13 mouse cellular contexts compared by ENCODE assay signal in the genomic region with DNA sequence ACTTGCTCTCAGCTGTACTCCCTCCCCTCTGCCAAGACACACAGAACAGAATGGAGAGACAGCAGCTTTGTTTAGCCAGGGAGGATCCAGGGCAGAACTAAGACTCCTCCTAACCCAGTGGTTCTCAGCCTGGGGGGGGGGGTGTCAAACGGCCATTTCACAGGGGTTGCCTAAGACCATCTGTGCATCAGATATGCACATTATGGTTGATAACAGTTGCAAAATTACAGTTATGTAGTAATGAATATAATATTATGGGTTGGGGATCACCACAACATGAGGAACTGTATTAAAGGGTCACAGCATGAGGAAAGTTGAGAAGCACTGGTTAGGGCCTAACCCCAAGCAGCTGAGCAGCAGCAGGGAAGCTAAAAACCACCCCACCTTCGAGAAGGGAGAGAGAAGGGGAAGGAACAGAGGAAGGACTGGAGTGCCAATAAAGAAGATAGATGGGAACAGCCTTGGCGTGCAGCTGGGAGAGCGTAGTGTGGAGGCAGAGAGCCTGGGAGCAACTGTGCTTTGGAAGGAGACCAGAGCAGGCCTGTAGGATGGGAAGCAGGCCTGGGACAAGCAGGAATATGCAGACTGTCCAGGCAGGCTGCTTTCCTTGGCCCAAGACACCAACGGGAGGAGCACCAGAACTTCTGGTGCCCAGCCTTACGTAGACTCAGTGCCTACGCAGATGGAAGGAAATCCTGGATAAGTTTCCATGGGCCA. TPM values are rescaled to one million over a fixed set of nuclear protein-coding genes. Genes with fewer than 3 reads are reported as not detected.
DNase-seq lines count a peak whose midpoint lies in the region; ATAC-seq and TF ChIP-seq lines count a peak whose summit lies in the region.
"Had no signal": no experiment of that assay in that cellular context is flagged by ENCODE, and none has a peak within 500 bp of the region (broad histone marks: within the 10 kb centered on the region; RNA-seq: fewer than 3 reads in every experiment).

No protein-coding gene starts in this region.

- no peak overlapping the region for H3K4me3 ChIP-seq in liver, embryonic 13.5 days (replicated peaks)
- no peak overlapping the region for H3K4me3 ChIP-seq in liver, embryonic 12.5 days
- no peak overlapping the region for H3K4me3 ChIP-seq in gastrocnemius, adult 2 months
- no peak overlapping the region for H3K4me3 ChIP-seq in liver, embryonic 16.5 days (ENCODE audit: low read depth, low read length)
- no peak overlapping the region for H3K4me3 ChIP-seq in midbrain, embryonic 13.5 days (replicated peaks)
- H3K4me3 ChIP-seq: forebrain, embryonic 15.5 days had no signal

- H3K4me2 ChIP-seq in liver, embryonic 13.5 days, result no peak overlapping the region
- no peak overlapping the region for H3K4me2 ChIP-seq in liver, embryonic 12.5 days
- H3K4me2 ChIP-seq in liver, embryonic 16.5 days (ENCODE audit: low read depth, low read length), result no peak overlapping the region
- no peak overlapping the region for H3K4me2 ChIP-seq in midbrain, embryonic 13.5 days (replicated peaks)
- H3K4me2 ChIP-seq: forebrain, embryonic 15.5 days had no signal

- no peaks in the 10 kb centered on the region for H3K9me3 ChIP-seq in liver, embryonic 13.5 days (replicated peaks)
- no peaks in the 10 kb centered on the region for H3K9me3 ChIP-seq in liver, embryonic 12.5 days (replicated peaks)
- H3K9me3 ChIP-seq in liver, embryonic 16.5 days (replicated peaks; ENCODE audit: control insufficient read depth, low read length), result no peaks in the 10 kb centered on the region
- no peaks in the 10 kb centered on the region for H3K9me3 ChIP-seq in midbrain, embryonic 13.5 days
- H3K9me3 ChIP-seq: forebrain, embryonic 15.5 days had no signal

- intact Hi-C loops in gastrocnemius, adult 2 months (cut with DNase I), result loop anchor here (10.0 kb wide), 1 partner anchor 645 kb away; no protein-coding TSS in a partner anchor

- peak; percentile 28 for DNase-seq in gastrocnemius, adult 18-20 months (ENCODE audit: low spot score)
- DNase-seq in gastrocnemius, adult 8-10 months (ENCODE audit: low spot score in 2 of 2), result no peak
- DNase-seq in liver, embryonic 13.5 days, result no peak
- peak; percentile 34 for DNase-seq in gastrocnemius, adult 2 months
- DNase-seq in kidney, adult 18-20 months, result no peak
- DNase-seq: adrenal gland, adult 2 months had no signal

- peak overlapping the region; percentile 63; the same call in 1 of the 2 replicates for H3K27ac ChIP-seq in liver, embryonic 13.5 days
- H3K27ac ChIP-seq in liver, embryonic 12.5 days, result no peak overlapping the region
- H3K27ac ChIP-seq in gastrocnemius, adult 2 months, result no peak overlapping the region
- peak overlapping the region; percentile 68 for H3K27ac ChIP-seq in liver, embryonic 16.5 days (ENCODE audit: low read length)
- H3K27ac ChIP-seq in midbrain, embryonic 13.5 days, result no peak overlapping the region
- H3K27ac ChIP-seq: forebrain, embryonic 15.5 days had no signal

- peaks cover 25% of the 10 kb centered on the region for H3K4me1 ChIP-seq in liver, embryonic 13.5 days (replicated peaks)
- H3K4me1 ChIP-seq in liver, embryonic 12.5 days, result 0 out of 2 replicates have a peak, but pooled peaks cover 12% of the 10 kb centered on the region
- H3K4me1 ChIP-seq in liver, embryonic 16.5 days (ENCODE audit: control insufficient read depth, low read depth, low read length), result peaks cover 8% of the 10 kb centered on the region
- H3K4me1 ChIP-seq in midbrain, embryonic 13.5 days (replicated peaks), result no peaks in the 10 kb centered on the region
- H3K4me1 ChIP-seq: forebrain, embryonic 15.5 days had no signal

- ATAC-seq in liver, embryonic 13.5 days (ENCODE audit: low read depth), result no peak
- ATAC-seq in liver, embryonic 12.5 days, result no peak
- ATAC-seq in liver, embryonic 16.5 days (ENCODE audit: low read depth), result no peak
- no peak for ATAC-seq in midbrain, embryonic 13.5 days
- ATAC-seq: forebrain, embryonic 15.5 days; lung, postnatal 0 days had no signal

- no peaks in the 10 kb centered on the region for H3K27me3 ChIP-seq in liver, embryonic 13.5 days
- no peaks in the 10 kb centered on the region for H3K27me3 ChIP-seq in liver, embryonic 12.5 days (replicated peaks)
- H3K27me3 ChIP-seq in liver, embryonic 16.5 days (ENCODE audit: control insufficient read depth, insufficient read depth, low read depth, low read length), result no peaks in the 10 kb centered on the region
- H3K27me3 ChIP-seq in midbrain, embryonic 13.5 days, result no peaks in the 10 kb centered on the region
- H3K27me3 ChIP-seq: forebrain, embryonic 15.5 days had no signal

- H3K9ac ChIP-seq in liver, embryonic 13.5 days, result no peak overlapping the region
- no peak overlapping the region for H3K9ac ChIP-seq in liver, embryonic 12.5 days
- H3K9ac ChIP-seq in liver, embryonic 16.5 days (ENCODE audit: low read depth, low read length), result no peak overlapping the region
- no peak overlapping the region for H3K9ac ChIP-seq in midbrain, embryonic 13.5 days (replicated peaks)
- H3K9ac ChIP-seq: forebrain, embryonic 15.5 days had no signal

- WGBS in liver, embryonic 13.5 days (ENCODE audit: insufficient replicate concordance), result 60% methylated on average over 7 of the region's 7 CpGs
- 64% methylated on average over 7 of the region's 7 CpGs for WGBS in liver, embryonic 12.5 days (ENCODE audit: insufficient replicate concordance)
- 58% methylated on average over 7 of the region's 7 CpGs for WGBS in liver, embryonic 16.5 days (ENCODE audit: insufficient replicate concordance)
- 86% methylated on average over 7 of the region's 7 CpGs for WGBS in midbrain, embryonic 13.5 days

- TF ChIP-seq CTCF in gastrocnemius, adult 2 months (IDR thresholded peaks at IDR 0.05), result no peak

- peaks cover 10% of the 10 kb centered on the region; the same call in 1 of the 2 replicates for H3K36me3 ChIP-seq in liver, embryonic 13.5 days
- H3K36me3 ChIP-seq in liver, embryonic 12.5 days, result peaks cover 5% of the 10 kb centered on the region; the same call in 1 of the 2 replicates
- no peaks in the 10 kb centered on the region for H3K36me3 ChIP-seq in liver, embryonic 16.5 days (ENCODE audit: control insufficient read depth, insufficient read depth)
- no peaks in the 10 kb centered on the region for H3K36me3 ChIP-seq in midbrain, embryonic 13.5 days
- H3K36me3 ChIP-seq: forebrain, embryonic 15.5 days had no signal

RNA-seq across cellular contexts. Expression of a gene that starts 5.4 kb away (rescaled TPM):
- not detected for total RNA-seq in gastrocnemius, adult 18-20 months (2021)
- total RNA-seq in gastrocnemius, adult 8-10 months (2022), result not detected
- polyA plus RNA-seq in liver, embryonic 13.5 days (2015; fragmentation: Nextera tagmentation; extraction: Ambion mirVana), result 16.9 and 17.2 TPM in 2 replicates
- polyA plus RNA-seq in liver, embryonic 12.5 days (2016; fragmentation: Nextera tagmentation; extraction: Ambion mirVana), result 14.5 and 16.7 TPM in 2 replicates
- not detected for total RNA-seq in gastrocnemius, adult 2 months (2021)
- polyA plus RNA-seq in liver, embryonic 16.5 days (2015; fragmentation: Nextera tagmentation; extraction: Ambion mirVana), result 13.1 and 13.4 TPM in 2 replicates
- not detected in 2 replicates for polyA plus RNA-seq in midbrain, embryonic 13.5 days (2015; fragmentation: Nextera tagmentation; extraction: Ambion mirVana)
- total RNA-seq: adrenal gland, adult 2 months; left cerebral cortex, postnatal 25 days had no signal
- polyA plus RNA-seq: forebrain, embryonic 15.5 days; hindbrain, embryonic 11.5 days had no signal

RNA-seq across cellular contexts. Expression of a gene that starts 13.5 kb away (rescaled TPM):
- total RNA-seq in gastrocnemius, adult 18-20 months (2021), result under 1 TPM in 1 of 2 experiments, not detected in 1; 0.12 TPM
- total RNA-seq in gastrocnemius, adult 8-10 months (2022), result under 1 TPM in 1 of 4 experiments, not detected in 3; 0.11 TPM
- polyA plus RNA-seq in liver, embryonic 13.5 days (2015; fragmentation: Nextera tagmentation; extraction: Ambion mirVana), result 6.3 and 7.9 TPM in 2 replicates
- polyA plus RNA-seq in liver, embryonic 12.5 days (2016; fragmentation: Nextera tagmentation; extraction: Ambion mirVana), result 3.9 TPM in 2 replicates
- not detected for total RNA-seq in gastrocnemius, adult 2 months (2021)
- 32.3 and 41.1 TPM in 2 replicates for polyA plus RNA-seq in liver, embryonic 16.5 days (2015; fragmentation: Nextera tagmentation; extraction: Ambion mirVana)
- not detected in 2 replicates for polyA plus RNA-seq in midbrain, embryonic 13.5 days (2015; fragmentation: Nextera tagmentation; extraction: Ambion mirVana)
- total RNA-seq: left cerebral cortex, postnatal 25 days had no signal
- polyA plus RNA-seq: forebrain, embryonic 15.5 days; hindbrain, embryonic 11.5 days; lung, postnatal 0 days had no signal

RNA-seq across cellular contexts. Expression of a gene that starts 18.6 kb away (rescaled TPM):
- not detected for total RNA-seq in gastrocnemius, adult 18-20 months (2021)
- total RNA-seq in gastrocnemius, adult 8-10 months (2022), result not detected
- not detected in 2 replicates for polyA plus RNA-seq in liver, embryonic 13.5 days (2015; fragmentation: Nextera tagmentation; extraction: Ambion mirVana)
- polyA plus RNA-seq in liver, embryonic 12.5 days (2016; fragmentation: Nextera tagmentation; extraction: Ambion mirVana), result not detected in 2 replicates
- total RNA-seq in gastrocnemius, adult 2 months (2021), result not detected
- 0.12 TPM in 1 of 2 replicates, not detected in the other for polyA plus RNA-seq in liver, embryonic 16.5 days (2015; fragmentation: Nextera tagmentation; extraction: Ambion mirVana)
- not detected in 2 replicates for polyA plus RNA-seq in midbrain, embryonic 13.5 days (2015; fragmentation: Nextera tagmentation; extraction: Ambion mirVana)
- total RNA-seq: adrenal gland, adult 2 months; left cerebral cortex, postnatal 25 days had no signal
- polyA plus RNA-seq: adrenal gland, adult 2 months; forebrain, embryonic 15.5 days; hindbrain, embryonic 11.5 days; lung, postnatal 0 days had no signal

RNA-seq across cellular contexts. Expression of a gene that starts 49.7 kb away (rescaled TPM):
- total RNA-seq in gastrocnemius, adult 18-20 months (2021), result 10 to 100 TPM; 13.7 to 13.9 TPM
- 10 to 100 TPM; 11.6 to 14.2 (median 12.1) TPM for total RNA-seq in gastrocnemius, adult 8-10 months (2022)
- 2.6 and 2.7 TPM in 2 replicates for polyA plus RNA-seq in liver, embryonic 13.5 days (2015; fragmentation: Nextera tagmentation; extraction: Ambion mirVana)
- polyA plus RNA-seq in liver, embryonic 12.5 days (2016; fragmentation: Nextera tagmentation; extraction: Ambion mirVana), result 5.6 and 7.9 TPM in 2 replicates
- total RNA-seq in gastrocnemius, adult 2 months (2021), result 10 to 100 TPM; 15.5 to 15.9 TPM
- polyA plus RNA-seq in liver, embryonic 16.5 days (2015; fragmentation: Nextera tagmentation; extraction: Ambion mirVana), result 2.0 and 3.0 TPM in 2 replicates
- polyA plus RNA-seq in midbrain, embryonic 13.5 days (2015; fragmentation: Nextera tagmentation; extraction: Ambion mirVana), result 11.0 TPM in 2 replicates

Comparison
In these comparisons a context has a peak if more than half of its experiments do, and no peak if none do; other contexts are left out.
1. DNase-seq: peak in gastrocnemius, adult 18-20 months (single experiment) and gastrocnemius, adult 2 months (single experiment); none in gastrocnemius, adult 8-10 months (0 of 2), liver, embryonic 13.5 days (single experiment) and kidney, adult 18-20 months (single experiment).
2. H3K27ac ChIP-seq: peak in liver, embryonic 13.5 days (single experiment) and liver, embryonic 16.5 days (single experiment); none in liver, embryonic 12.5 days (single experiment), gastrocnemius, adult 2 months (single experiment) and midbrain, embryonic 13.5 days (single experiment).
3. RNA of a gene that starts 5.4 kb away (polyA plus RNA-seq): 16.9 to 17.2 TPM in liver, embryonic 13.5 days, 14.5 to 16.7 TPM in liver, embryonic 12.5 days and 13.1 to 13.4 TPM in liver, embryonic 16.5 days; not detected in midbrain, embryonic 13.5 days; every median in the first group is over 10 times any median in the second.